Mouse (Mus musculus) skeletal muscle tissue, postnatal 0 days (tissue): Measurements from ENCODE around the gene Zfp352. TPM values are rescaled to one million over a fixed set of nuclear protein-coding genes. Genes with fewer than 3 reads are reported as not detected.

Experiments
- polyA plus RNA-seq: library from polyadenylated mRNA; unstranded; fragments of >200 nt; fragmentation: Nextera tagmentation; extraction: Ambion mirVana; gene quantifications from 2 replicates; pipeline ENCODE4 v1.2.1, GENCODE M21; 2015

Gene Zfp352
- polyA plus RNA-seq, result not detected in 2 replicates

GRCm38 (mm10) chr4:90218520-90218919 lies at the start of gene Zfp352:
Gene Zfp352, plus strand, starts transcription at chr4:90218820.

